Mouse (Mus musculus): Measurements from ENCODE around the gene Olfr549. TPM values are rescaled to one million over a fixed set of nuclear protein-coding genes. Genes with fewer than 3 reads are reported as not detected.

Gene Olfr549
- polyA plus RNA-seq, 1 experiment, result not detected

- Histone ChIP-seq H3K4me1 (ENCODE audit: control insufficient read depth, insufficient read depth, insufficient read length, low read length) (peaks cover 2% of the 10 kb centered on the region; the same call in 1 of the 2 replicates), H3K27ac (replicated peaks; ENCODE audit: low read depth, low read length) (peak within 1 kb of the TSS; percentile 40; the same call in 1 of the 2 replicates), H3K4me3 (ENCODE audit: insufficient read depth, low read depth, low read length) (peak within 1 kb of the TSS; percentile 81)
These were observed 15.6 kb downstream of the Olfr549 start, which contains the start of gene Trim21 for GRCm38 (mm10) chr7:102564999-102565997. TSS of gene Trim21 (minus strand) at chr7:102565486.

GRCm38 (mm10) chr7:102566219-102566618, 16.5 kb downstream of the Olfr549 start:
- no peak overlapping the region for H3K27ac ChIP-seq (replicated peaks; ENCODE audit: low read depth, low read length)
- H3K4me3 ChIP-seq (ENCODE audit: insufficient read depth, low read depth, low read length), result no peak overlapping the region
- peaks cover 2% of the 10 kb centered on the region; the same call in 1 of the 2 replicates for H3K4me1 ChIP-seq (ENCODE audit: control insufficient read depth, insufficient read depth, insufficient read length, low read length)

- H3K4me3 ChIP-seq (ENCODE audit: insufficient read depth, low read depth, low read length), result 0 out of 2 replicates have a peak within 1 kb of the TSS, but pooled peaks have one; percentile 9
- H3K4me1 ChIP-seq (ENCODE audit: control insufficient read depth, insufficient read depth, insufficient read length, low read length), result no peaks in the 10 kb centered on the region
- H3K27ac ChIP-seq (replicated peaks; ENCODE audit: low read depth, low read length), result no peak within 1 kb of the TSS
These were observed 21.5 kb downstream of the Olfr549 start, which contains the start of gene Olfr550 for GRCm38 (mm10) chr7:102571142-102571541. TSS of gene Olfr550 (plus strand) at chr7:102571442.

GRCm38 (mm10) chr7:102573174-102573830, 23.6 kb downstream of the Olfr549 start:
- Histone ChIP-seq H3K4me1 (ENCODE audit: control insufficient read depth, insufficient read depth, insufficient read length, low read length) (no peaks in the 10 kb centered on the region), H3K27ac (replicated peaks; ENCODE audit: low read depth, low read length) (no peak overlapping the region), H3K4me3 (ENCODE audit: insufficient read depth, low read depth, low read length) (no peak overlapping the region)

- H3K4me3 ChIP-seq (ENCODE audit: insufficient read depth, low read depth, low read length), result no peak overlapping the region
- H3K27ac ChIP-seq (replicated peaks; ENCODE audit: low read depth, low read length), result no peak overlapping the region
- H3K4me1 ChIP-seq (ENCODE audit: control insufficient read depth, insufficient read depth, insufficient read length, low read length), result no peaks in the 10 kb centered on the region
These were observed 26.3 kb downstream of the Olfr549 start for GRCm38 (mm10) chr7:102575998-102576397.

GRCm38 (mm10) chr7:102591786-102592185, 42.1 kb downstream of the Olfr549 start, which contains the start of gene Olfr551:
TSS of gene Olfr551 (minus strand) at chr7:102591886.
- H3K27ac ChIP-seq (replicated peaks; ENCODE audit: low read depth, low read length), result no peak within 1 kb of the TSS
- no peak within 1 kb of the TSS for H3K4me3 ChIP-seq (ENCODE audit: insufficient read depth, low read depth, low read length)
- H3K4me1 ChIP-seq (ENCODE audit: control insufficient read depth, insufficient read depth, insufficient read length, low read length), result no peaks in the 10 kb centered on the region

GRCm38 (mm10) chr7:102597378-102598031, 47.8 kb downstream of the Olfr549 start, which contains the start of gene Olfr552:
TSS of gene Olfr552 (plus strand) at chr7:102597770.
- no peak within 1 kb of the TSS for H3K27ac ChIP-seq (replicated peaks; ENCODE audit: low read depth, low read length)
- H3K4me1 ChIP-seq (ENCODE audit: control insufficient read depth, insufficient read depth, insufficient read length, low read length), result no peaks in the 10 kb centered on the region
- H3K4me3 ChIP-seq (ENCODE audit: insufficient read depth, low read depth, low read length), result no peak within 1 kb of the TSS

Other genes starting within 250 kb of the Olfr549 start
- gene Rrm1, start 108.2 kb upstream of the Olfr549 start, polyA plus RNA-seq (2012; ENCODE audit: insufficient read depth, insufficient read length, missing spikeins), result 19.5 and 26.1 TPM in 2 replicates
- not detected in 2 replicates for gene Olfr543, start 68.2 kb upstream of the Olfr549 start, polyA plus RNA-seq (2012; ENCODE audit: insufficient read depth, insufficient read length, missing spikeins)
- gene Olfr544, start 61.6 kb upstream of the Olfr549 start, polyA plus RNA-seq (2012; ENCODE audit: insufficient read depth, insufficient read length, missing spikeins), result not detected in 2 replicates
- not detected in 2 replicates for gene Olfr545, start 50.3 kb upstream of the Olfr549 start, polyA plus RNA-seq (2012; ENCODE audit: insufficient read depth, insufficient read length, missing spikeins)
- gene Olfr547, start 15.1 kb upstream of the Olfr549 start, polyA plus RNA-seq (2012; ENCODE audit: insufficient read depth, insufficient read length, missing spikeins), result not detected in 2 replicates
- not detected in 2 replicates for gene Olfr548-ps1, start 9.0 kb upstream of the Olfr549 start, polyA plus RNA-seq (2012; ENCODE audit: insufficient read depth, insufficient read length, missing spikeins)
- gene Trim21, start 15.6 kb downstream of the Olfr549 start, polyA plus RNA-seq (2012; ENCODE audit: insufficient read depth, insufficient read length, missing spikeins), result 3.1 and 4.2 TPM in 2 replicates
- not detected in 2 replicates for gene Olfr550, start 21.6 kb downstream of the Olfr549 start, polyA plus RNA-seq (2012; ENCODE audit: insufficient read depth, insufficient read length, missing spikeins)
- gene Olfr551, start 42.0 kb downstream of the Olfr549 start, polyA plus RNA-seq (2012; ENCODE audit: insufficient read depth, insufficient read length, missing spikeins), result not detected in 2 replicates
- not detected in 2 replicates for gene Olfr552, start 47.9 kb downstream of the Olfr549 start, polyA plus RNA-seq (2012; ENCODE audit: insufficient read depth, insufficient read length, missing spikeins)
- gene Olfr553, start 68.3 kb downstream of the Olfr549 start, polyA plus RNA-seq (2012; ENCODE audit: insufficient read depth, insufficient read length, missing spikeins), result not detected in 2 replicates
- gene Olfr554, start 88.6 kb downstream of the Olfr549 start, polyA plus RNA-seq (2012; ENCODE audit: insufficient read depth, insufficient read length, missing spikeins), result not detected in 2 replicates
- not detected in 2 replicates for gene Olfr555, start 109.0 kb downstream of the Olfr549 start, polyA plus RNA-seq (2012; ENCODE audit: insufficient read depth, insufficient read length, missing spikeins)
- not detected in 2 replicates for gene Olfr556, start 115.0 kb downstream of the Olfr549 start, polyA plus RNA-seq (2012; ENCODE audit: insufficient read depth, insufficient read length, missing spikeins)
- 6.3 and 7.5 TPM in 2 replicates for gene Trim68, start 137.5 kb downstream of the Olfr549 start, polyA plus RNA-seq (2012; ENCODE audit: insufficient read depth, insufficient read length, missing spikeins)
- gene Olfr557, start 146.0 kb downstream of the Olfr549 start, polyA plus RNA-seq (2012; ENCODE audit: insufficient read depth, insufficient read length, missing spikeins), result not detected in 2 replicates
- 1.3 and 2.3 TPM in 2 replicates for gene Olfr558, start 152.3 kb downstream of the Olfr549 start, polyA plus RNA-seq (2012; ENCODE audit: insufficient read depth, insufficient read length, missing spikeins)
- not detected in 2 replicates for gene Olfr33, start 169.2 kb downstream of the Olfr549 start, polyA plus RNA-seq (2012; ENCODE audit: insufficient read depth, insufficient read length, missing spikeins)
- not detected in 2 replicates for gene Olfr559, start 177.6 kb downstream of the Olfr549 start, polyA plus RNA-seq (2012; ENCODE audit: insufficient read depth, insufficient read length, missing spikeins)
- not detected in 2 replicates for gene Olfr560, start 209.5 kb downstream of the Olfr549 start, polyA plus RNA-seq (2012; ENCODE audit: insufficient read depth, insufficient read length, missing spikeins)
- gene Olfr78, start 209.6 kb downstream of the Olfr549 start, polyA plus RNA-seq (2012; ENCODE audit: insufficient read depth, insufficient read length, missing spikeins), result 1.3 TPM in 1 of 2 replicates, not detected in the other
- gene Olfr561, start 221.4 kb downstream of the Olfr549 start, polyA plus RNA-seq (2012; ENCODE audit: insufficient read depth, insufficient read length, missing spikeins), result not detected in 2 replicates